Mouse (Mus musculus) cortical plate, adult 2 months (tissue): ENCODE results near the gene Alkbh3. TPM values are rescaled to one million over a fixed set of nuclear protein-coding genes. Genes with fewer than 3 reads are reported as not detected.

Experiments used
- H3K27ac ChIP-seq: fragments of 200-500 bp; 2 replicates; pipeline ENCODE4 v1.5.1; 2012; ENCODE audit warnings: low read length, control low read depth, inconsistent platforms; ENCODE audit not compliant: insufficient read depth
- H3K4me1 ChIP-seq: fragments of 200-500 bp; 2 replicates; pipeline ENCODE4 v1.6.1; 2011; ENCODE audit warnings: low read length; ENCODE audit not compliant: control insufficient read depth, insufficient read depth
- H3K4me3 ChIP-seq: fragments of 200-500 bp; 2 replicates; pipeline ENCODE4 v1.5.1; 2011; ENCODE audit warnings: mild to moderate bottlenecking, low read length, control low read depth; ENCODE audit not compliant: insufficient read depth
- CTCF ChIP-seq: fragments of 200-500 bp; IDR thresholded peaks from 2 replicates; pipeline ENCODE4 v1.5.1; 2011; ENCODE audit warnings: mild to moderate bottlenecking, control low read depth, low read length; ENCODE audit not compliant: insufficient read depth; ENCODE audit errors: extremely low read depth
- POLR2A ChIP-seq: fragments of 200-500 bp; IDR thresholded peaks from 2 replicates; pipeline ENCODE4 v1.6.1; 2011; ENCODE audit warnings: mild to moderate bottlenecking, low read length, control low read depth; ENCODE audit not compliant: insufficient read depth; ENCODE audit errors: extremely low read depth
- polyA plus RNA-seq: library from polyadenylated mRNA; depleted of rRNA; stranded (reverse); fragments of >200 nt; gene quantifications from 2 replicates; pipeline ENCODE4 v1.2.3, GENCODE M21; 2012

The Alkbh3 gene
- polyA plus RNA-seq, 1 experiment = 45.9 TPM

GRCm38 (mm10) chr2:93975526-93976435, 34.8 kb downstream of the Alkbh3 start:
- Histone ChIP-seq H3K4me3 (peak overlapping the region; percentile 26), H3K4me1 (peaks cover 2% of the 10 kb centered on the region; the same call in 1 of the 2 replicates), H3K27ac (no peak overlapping the region)
- TF ChIP-seq POLR2A (no peak), CTCF (no peak)

GRCm38 (mm10) chr2:93975041-93975440, 35.6 kb downstream of the Alkbh3 start:
- Histone ChIP-seq H3K4me3 (no peak overlapping the region), H3K27ac (no peak overlapping the region), H3K4me1 (peaks cover 2% of the 10 kb centered on the region; the same call in 1 of the 2 replicates)
- TF ChIP-seq CTCF (no peak), POLR2A (no peak)

- H3K27ac ChIP-seq = no peak overlapping the region
- no peak for TF ChIP-seq POLR2A
- TF ChIP-seq CTCF = no peak
- no peak overlapping the region for H3K4me3 ChIP-seq
- H3K4me1 ChIP-seq = no peaks in the 10 kb centered on the region
Measured at GRCm38 (mm10) chr2:93971647-93972046, 39.0 kb downstream of the Alkbh3 start.

GRCm38 (mm10) chr2:93964494-93965160, 46.0 kb downstream of the Alkbh3 start:
- Histone ChIP-seq H3K4me3 (no peak overlapping the region), H3K27ac (no peak overlapping the region), H3K4me1 (0 out of 2 replicates have a peak, but pooled peaks cover 2% of the 10 kb centered on the region)
- no peak for TF ChIP-seq CTCF
- TF ChIP-seq POLR2A = no peak

GRCm38 (mm10) chr2:93963802-93964201, 46.8 kb downstream of the Alkbh3 start:
- TF ChIP-seq POLR2A = no peak
- TF ChIP-seq CTCF = no peak
- Histone ChIP-seq H3K4me3 (no peak overlapping the region), H3K4me1 (0 out of 2 replicates have a peak, but pooled peaks cover 2% of the 10 kb centered on the region), H3K27ac (no peak overlapping the region)

- TF ChIP-seq CTCF (no peak), POLR2A (no peak)
- no peak overlapping the region for H3K4me3 ChIP-seq
- H3K4me1 ChIP-seq = peaks cover 3% of the 10 kb centered on the region; the same call in 1 of the 2 replicates
- H3K27ac ChIP-seq = no peak overlapping the region
Measured at GRCm38 (mm10) chr2:93961716-93962115, 48.9 kb downstream of the Alkbh3 start.

GRCm38 (mm10) chr2:93959346-93959745, 51.3 kb downstream of the Alkbh3 start:
- no peak overlapping the region for H3K4me3 ChIP-seq
- H3K27ac ChIP-seq = no peak overlapping the region
- peaks cover 3% of the 10 kb centered on the region for H3K4me1 ChIP-seq
- TF ChIP-seq CTCF = no peak

- TF ChIP-seq POLR2A = no peak
- TF ChIP-seq CTCF = no peak
- H3K27ac ChIP-seq = no peak overlapping the region
- H3K4me3 ChIP-seq = no peak overlapping the region
- peaks cover 4% of the 10 kb centered on the region for H3K4me1 ChIP-seq
Measured at GRCm38 (mm10) chr2:93958216-93958615, 52.4 kb downstream of the Alkbh3 start.

- Histone ChIP-seq H3K4me1 (peaks cover 4% of the 10 kb centered on the region), H3K4me3 (no peak overlapping the region), H3K27ac (no peak overlapping the region)
- TF ChIP-seq CTCF (no peak), POLR2A (no peak)
Measured at GRCm38 (mm10) chr2:93957785-93958175, 52.8 kb downstream of the Alkbh3 start.
